Mouse (Mus musculus): ENCODE data around the gene Aif1l.
"Not testable (repeated sequence)": the region's sequence is repeated elsewhere in the genome, so short reads cannot be mapped to it uniquely, and the experiment has no call there.

The Aif1l gene

GRCm38 (mm10) chr2:31950058-31950871 lies at the start of gene Aif1l:
Aif1l (plus strand) TSS chr2:31950139.
- peak; percentile 14 for DNase-seq

- no peak for DNase-seq
Observed at GRCm38 (mm10) chr2:31900932-31901331, 49.0 kb upstream of the Aif1l start.

- DNase-seq = no peak
Observed at GRCm38 (mm10) chr2:31901659-31902362, 48.1 kb upstream of the Aif1l start.

- DNase-seq = no peak
Observed at GRCm38 (mm10) chr2:31904089-31904488, 45.9 kb upstream of the Aif1l start.

GRCm38 (mm10) chr2:31904622-31905021 lies 45.3 kb upstream of the Aif1l start:
- DNase-seq = no peak

- no peak for DNase-seq
Observed at GRCm38 (mm10) chr2:31905682-31906081, 44.3 kb upstream of the Aif1l start.

- DNase-seq = peak; percentile 20
Observed at GRCm38 (mm10) chr2:31906407-31906806, 43.5 kb upstream of the Aif1l start.

- DNase-seq = no peak
Observed at GRCm38 (mm10) chr2:31912575-31912974, 37.4 kb upstream of the Aif1l start.

- not testable (repeated sequence) for DNase-seq
Observed at GRCm38 (mm10) chr2:31914213-31914612, 35.7 kb upstream of the Aif1l start.

GRCm38 (mm10) chr2:31915112-31915511 lies 34.8 kb upstream of the Aif1l start:
- DNase-seq = peak; percentile 62

- DNase-seq = no peak
Observed at GRCm38 (mm10) chr2:31917636-31918035, 32.3 kb upstream of the Aif1l start.

- DNase-seq = no peak
Observed at GRCm38 (mm10) chr2:31923645-31924044, 26.3 kb upstream of the Aif1l start.

- no peak for DNase-seq
Observed at GRCm38 (mm10) chr2:31924811-31925210, 25.1 kb upstream of the Aif1l start.

GRCm38 (mm10) chr2:31925936-31926335 lies 24.0 kb upstream of the Aif1l start:
- no peak for DNase-seq

- DNase-seq = no peak
Observed at GRCm38 (mm10) chr2:31929664-31930063, 20.3 kb upstream of the Aif1l start.

- DNase-seq = no peak
Observed at GRCm38 (mm10) chr2:31934551-31934950, 15.4 kb upstream of the Aif1l start.

- DNase-seq = no peak
Observed at GRCm38 (mm10) chr2:31935054-31935453, 14.9 kb upstream of the Aif1l start.

GRCm38 (mm10) chr2:31938298-31938697 lies 11.6 kb upstream of the Aif1l start:
- no peak for DNase-seq

GRCm38 (mm10) chr2:31943011-31943410 lies 6.9 kb upstream of the Aif1l start:
- no peak for DNase-seq

- DNase-seq = no peak
Observed at GRCm38 (mm10) chr2:31945580-31945979, 4.4 kb upstream of the Aif1l start.

- DNase-seq = no peak
Observed at GRCm38 (mm10) chr2:31948392-31948791, 1.5 kb upstream of the Aif1l start.

- no peak for DNase-seq
Observed at GRCm38 (mm10) chr2:31948801-31949200, 1.1 kb upstream of the Aif1l start.

- no peak for DNase-seq
Observed at GRCm38 (mm10) chr2:31950966-31951365, 1.0 kb downstream of the Aif1l start.

GRCm38 (mm10) chr2:31952236-31952635 lies 2.3 kb downstream of the Aif1l start:
- no peak for DNase-seq
